Comparison of ENCODE assay signal across 9 mouse cellular contexts in the genomic region with DNA sequence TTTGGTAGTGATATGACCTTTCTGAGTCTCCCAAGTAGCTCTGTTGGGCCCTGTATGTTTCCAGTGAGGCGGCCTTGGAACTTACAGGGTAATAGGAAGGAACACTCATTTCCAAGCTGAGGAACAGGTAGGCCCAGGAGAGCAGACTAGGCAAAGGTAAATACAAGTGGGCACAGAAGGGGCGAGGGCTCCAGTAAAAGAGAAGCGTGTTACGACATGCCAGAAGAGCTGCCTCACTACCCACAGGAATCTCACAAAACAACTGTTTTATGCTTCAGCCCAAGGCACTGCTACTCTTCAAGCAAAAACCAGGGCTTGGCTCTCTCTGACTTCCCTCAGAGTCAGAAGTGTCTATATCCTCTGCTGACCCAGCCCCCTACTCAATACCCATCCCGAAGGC. TPM values are rescaled to one million over a fixed set of nuclear protein-coding genes. Genes with fewer than 3 reads are reported as not detected.
DNase-seq lines count a peak whose midpoint lies in the region; ATAC-seq lines count a peak whose summit lies in the region.
"Had no signal": no experiment of that assay in that cellular context is flagged by ENCODE, and none has a peak within 500 bp of the region (broad histone marks: within the 10 kb centered on the region; RNA-seq: fewer than 3 reads in every experiment).

No protein-coding gene starts in this region.

- DNase-seq in heart, postnatal 36 days, result no peak
- no peak for DNase-seq in neural tube, embryonic 10.5 days (ENCODE audit: extremely low spot score, low spot score)
- no peak for DNase-seq in adrenal gland, postnatal 14 days
- DNase-seq in spleen, postnatal 10 days (ENCODE audit: low spot score in 2 of 2), result no peak
- DNase-seq: cerebellum, adult 11-12 months had no signal

- H3K4me2 ChIP-seq in heart, embryonic 16.5 days (ENCODE audit: low read depth, low read length), result no peak overlapping the region; the same call in 1 of the 2 replicates
- no peak overlapping the region for H3K4me2 ChIP-seq in neural tube, embryonic 13.5 days
- H3K4me2 ChIP-seq in hindbrain, embryonic 13.5 days, result no peak overlapping the region
- no peak overlapping the region for H3K4me2 ChIP-seq in stomach, embryonic 15.5 days

- ATAC-seq in heart, embryonic 16.5 days (replicated peaks; ENCODE audit: extremely low read depth, insufficient read depth, low FRiP score), result no peak
- ATAC-seq in neural tube, embryonic 13.5 days (ENCODE audit: low read depth), result no peak
- ATAC-seq in hindbrain, embryonic 13.5 days (ENCODE audit: low FRiP score), result no peak
- no peak; the same call in 1 of the 2 replicates for ATAC-seq in stomach, embryonic 15.5 days (ENCODE audit: insufficient read depth, low FRiP score, low read depth)

- H3K9ac ChIP-seq in heart, embryonic 16.5 days (ENCODE audit: low read length), result no peak overlapping the region
- no peak overlapping the region for H3K9ac ChIP-seq in neural tube, embryonic 13.5 days
- no peak overlapping the region for H3K9ac ChIP-seq in hindbrain, embryonic 13.5 days
- no peak overlapping the region for H3K9ac ChIP-seq in stomach, embryonic 15.5 days

- H3K4me1 ChIP-seq in heart, embryonic 16.5 days (ENCODE audit: control insufficient read depth, insufficient read depth, low read length), result peaks cover 30% of the 10 kb centered on the region
- H3K4me1 ChIP-seq in neural tube, embryonic 13.5 days (replicated peaks), result peaks cover 55% of the 10 kb centered on the region
- H3K4me1 ChIP-seq in hindbrain, embryonic 13.5 days (replicated peaks), result peaks cover 41% of the 10 kb centered on the region
- peaks cover 34% of the 10 kb centered on the region for H3K4me1 ChIP-seq in stomach, embryonic 15.5 days

- no peaks in the 10 kb centered on the region for H3K27me3 ChIP-seq in heart, embryonic 16.5 days (ENCODE audit: control insufficient read depth, insufficient read depth, low read length)
- no peaks in the 10 kb centered on the region for H3K27me3 ChIP-seq in neural tube, embryonic 13.5 days
- H3K27me3 ChIP-seq in hindbrain, embryonic 13.5 days, result no peaks in the 10 kb centered on the region
- no peaks in the 10 kb centered on the region for H3K27me3 ChIP-seq in stomach, embryonic 15.5 days (replicated peaks)

- intact Hi-C loops in heart, postnatal 36 days (cut with DNase I), result no loop called here

- 87% methylated on average over 5 of the region's 5 CpGs for WGBS in heart, embryonic 16.5 days
- 86% methylated on average over 5 of the region's 5 CpGs for WGBS in neural tube, embryonic 13.5 days
- 91% methylated on average over 5 of the region's 5 CpGs for WGBS in hindbrain, embryonic 13.5 days
- WGBS in stomach, embryonic 15.5 days, result 80% methylated on average over 5 of the region's 5 CpGs

- H3K9me3 ChIP-seq in heart, embryonic 16.5 days (replicated peaks; ENCODE audit: control insufficient read depth, low read length), result no peaks in the 10 kb centered on the region
- 0 out of 2 replicates have a peak, but pooled peaks cover 2% of the 10 kb centered on the region for H3K9me3 ChIP-seq in neural tube, embryonic 13.5 days
- no peaks in the 10 kb centered on the region for H3K9me3 ChIP-seq in hindbrain, embryonic 13.5 days
- H3K9me3 ChIP-seq in stomach, embryonic 15.5 days, result no peaks in the 10 kb centered on the region

- H3K36me3 ChIP-seq in heart, embryonic 16.5 days (ENCODE audit: control insufficient read depth, insufficient read depth), result no peaks in the 10 kb centered on the region
- 0 out of 2 replicates have a peak, but pooled peaks cover 9% of the 10 kb centered on the region for H3K36me3 ChIP-seq in neural tube, embryonic 13.5 days
- H3K36me3 ChIP-seq in hindbrain, embryonic 13.5 days, result peaks cover 18% of the 10 kb centered on the region; the same call in 1 of the 2 replicates
- no peaks in the 10 kb centered on the region; the same call in 1 of the 2 replicates for H3K36me3 ChIP-seq in stomach, embryonic 15.5 days

- no peak overlapping the region for H3K4me3 ChIP-seq in heart, embryonic 16.5 days (ENCODE audit: low read length)
- no peak overlapping the region for H3K4me3 ChIP-seq in neural tube, embryonic 13.5 days
- no peak overlapping the region for H3K4me3 ChIP-seq in hindbrain, embryonic 13.5 days
- H3K4me3 ChIP-seq in stomach, embryonic 15.5 days (replicated peaks), result no peak overlapping the region

- peak overlapping the region; percentile 78 for H3K27ac ChIP-seq in heart, embryonic 16.5 days (ENCODE audit: low read length)
- H3K27ac ChIP-seq in neural tube, embryonic 13.5 days (replicated peaks), result 0 out of 2 replicates have a peak overlapping the region, but pooled peaks have one; percentile 6
- peak overlapping the region; percentile 69; the same call in 1 of the 2 replicates for H3K27ac ChIP-seq in hindbrain, embryonic 13.5 days
- H3K27ac ChIP-seq in stomach, embryonic 15.5 days, result peak overlapping the region; percentile 90

RNA-seq across cellular contexts. Expression of gene Tspan14, which starts 18.1 kb away (rescaled TPM):
- 44.4 and 46.1 TPM in 2 replicates for polyA plus RNA-seq in heart, embryonic 16.5 days (2015; fragmentation: Nextera tagmentation; extraction: Ambion mirVana)
- total RNA-seq in heart, postnatal 36 days (2021), result 10 to 100 TPM; 14.0 to 15.7 TPM
- polyA plus RNA-seq in neural tube, embryonic 13.5 days (2015; fragmentation: Nextera tagmentation; extraction: Ambion mirVana), result 78.5 and 87.4 TPM in 2 replicates
- 76.4 and 77.0 TPM in 2 replicates for polyA plus RNA-seq in hindbrain, embryonic 13.5 days (2015; fragmentation: Nextera tagmentation; extraction: Ambion mirVana)
- polyA plus RNA-seq in stomach, embryonic 15.5 days (2015; fragmentation: Nextera tagmentation; extraction: Ambion mirVana), result 67.5 and 72.3 TPM in 2 replicates
- 43.8 and 47.6 TPM in 2 replicates for total RNA-seq in adrenal gland, postnatal 14 days (2021)

RNA-seq across cellular contexts. Expression of gene Sh2d4b, which starts 55.5 kb away (rescaled TPM):
- polyA plus RNA-seq in heart, embryonic 16.5 days (2015; fragmentation: Nextera tagmentation; extraction: Ambion mirVana), result 2.5 and 4.3 TPM in 2 replicates
- under 1 TPM; 0.36 to 0.98 TPM for total RNA-seq in heart, postnatal 36 days (2021)
- polyA plus RNA-seq in neural tube, embryonic 13.5 days (2015; fragmentation: Nextera tagmentation; extraction: Ambion mirVana), result 1.5 and 1.6 TPM in 2 replicates
- polyA plus RNA-seq in hindbrain, embryonic 13.5 days (2015; fragmentation: Nextera tagmentation; extraction: Ambion mirVana), result 1.1 and 1.9 TPM in 2 replicates
- 0.39 and 0.57 TPM in 2 replicates for polyA plus RNA-seq in stomach, embryonic 15.5 days (2015; fragmentation: Nextera tagmentation; extraction: Ambion mirVana)
- 1.4 and 3.0 TPM in 2 replicates for total RNA-seq in adrenal gland, postnatal 14 days (2021)

Comparison
In these comparisons a context has a peak if more than half of its experiments do, and no peak if none do; other contexts are left out.
1. H3K27ac ChIP-seq: peak in every context shown above with its lines; median percentile 90 in stomach, embryonic 15.5 days; 78 in heart, embryonic 16.5 days; 69 in hindbrain, embryonic 13.5 days; 6 in neural tube, embryonic 13.5 days.